Mouse (Mus musculus) small intestine, adult 2 months (tissue): ENCODE measurements at regions not wholly inside any gene's neighbourhood (a gene's known extent, or its start where the extent isn't known, plus 50 kb on each side); places are given as distances from the start of the nearest gene placed in this dataset.

Source experiments
- CTCF ChIP-seq: fragments of 200-500 bp; IDR thresholded peaks from 2 replicates; pipeline ENCODE4 v1.5.1; 2012; ENCODE audit warnings: low read depth, mild to moderate bottlenecking, control low read depth, inconsistent platforms, low read length, moderate library complexity, mixed read lengths; ENCODE audit not compliant: insufficient replicate concordance, insufficient read length; ENCODE audit errors: extremely low read depth
- POLR2A ChIP-seq: fragments of 200-500 bp; IDR thresholded peaks from 2 replicates; pipeline ENCODE4 v1.6.1; 2012; ENCODE audit warnings: low read depth, mild to moderate bottlenecking, control low read depth, inconsistent platforms, low read length, moderate library complexity

DNA sequence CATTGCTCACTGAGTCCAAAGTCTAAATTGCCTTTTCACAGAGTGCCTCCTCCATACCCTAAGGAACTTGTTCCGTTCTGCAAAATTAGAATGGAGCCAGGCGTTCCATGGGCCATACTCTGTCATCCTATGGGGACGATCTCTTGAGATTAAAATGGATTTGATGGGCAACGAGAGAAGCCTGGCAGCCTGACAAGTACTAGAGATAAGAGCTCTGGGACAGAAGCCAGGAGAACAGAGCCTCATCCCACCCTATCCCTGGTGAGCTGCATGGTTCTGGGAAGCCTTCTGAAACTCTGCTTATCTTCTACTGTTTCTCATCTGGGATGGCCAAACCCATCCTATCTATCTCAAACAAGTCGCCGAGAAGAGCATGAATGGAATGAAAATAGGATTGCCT, 324.3 kb upstream of the Nrp1 start:
- TF ChIP-seq CTCF (no peak), POLR2A (no peak)
